Mouse (Mus musculus) liver, embryonic 13.5 days (tissue): ENCODE data around the gene Fgfr2. TPM values are rescaled to one million over a fixed set of nuclear protein-coding genes. Genes with fewer than 3 reads are reported as not detected.

Experiments used
- ATAC-seq: fragments of 200-750 bp; cut with Nextera tagmentation; 2 replicates; pipeline ENCODE4 v1.8.0; 2017; ENCODE audit warnings: low read depth, mild to moderate bottlenecking, moderate number of reproducible peaks, moderate library complexity
- DNase-seq: peaks from one replicate; pipeline ENCODE4 v3.0.0; 2022
- H3K27ac ChIP-seq: fragments of 300-500 bp; sonication (generic); 2 replicates; pipeline ENCODE4 v1.5.1; 2015; ENCODE audit warnings: moderate library complexity, mild to moderate bottlenecking, inconsistent platforms
- H3K27me3 ChIP-seq: fragments of 300-500 bp; sonication (generic); 2 replicates; pipeline ENCODE4 v1.6.1; 2015; ENCODE audit warnings: mild to moderate bottlenecking, inconsistent platforms
- H3K36me3 ChIP-seq: fragments of 300-500 bp; sonication (generic); 2 replicates; pipeline ENCODE4 v1.6.1; 2015; ENCODE audit warnings: mild to moderate bottlenecking, inconsistent platforms
- H3K4me1 ChIP-seq: fragments of 300-500 bp; sonication (generic); replicated peaks from 2 replicates; pipeline ENCODE4 v1.6.1; 2015; ENCODE audit warnings: inconsistent platforms
- H3K4me2 ChIP-seq: fragments of 300-500 bp; sonication (generic); 2 replicates; pipeline ENCODE4 v1.6.1; 2015; ENCODE audit warnings: inconsistent platforms, mild to moderate bottlenecking, moderate library complexity
- H3K4me3 ChIP-seq: fragments of 300-500 bp; sonication (generic); replicated peaks from 2 replicates; pipeline ENCODE4 v1.5.1; 2015; ENCODE audit warnings: mild to moderate bottlenecking, inconsistent platforms
- H3K9ac ChIP-seq: fragments of 300-500 bp; sonication (generic); 2 replicates; pipeline ENCODE4 v1.6.1; 2015; ENCODE audit warnings: mild to moderate bottlenecking, inconsistent platforms
- H3K9me3 ChIP-seq: fragments of 300-500 bp; sonication (generic); replicated peaks from 2 replicates; pipeline ENCODE4 v1.6.1; 2016; ENCODE audit warnings: inconsistent platforms
- WGBS: fragments of 180-500 bp; shearing (Covaris S2); methylation state at CpG from one replicate; pipeline ENCODE4 v1.1.7; 2015; ENCODE audit not compliant: insufficient replicate concordance; 5-methylcytosine and 5-hydroxymethylcytosine counted together
- polyA plus RNA-seq: library from polyadenylated mRNA; unstranded; fragments of >200 nt; fragmentation: Nextera tagmentation; extraction: Ambion mirVana; gene quantifications from 2 replicates; pipeline ENCODE4 v1.2.1, GENCODE M21; 2015

The Fgfr2 gene
- polyA plus RNA-seq, 1 experiment from 2014 or later = 8.9 TPM

DNA sequence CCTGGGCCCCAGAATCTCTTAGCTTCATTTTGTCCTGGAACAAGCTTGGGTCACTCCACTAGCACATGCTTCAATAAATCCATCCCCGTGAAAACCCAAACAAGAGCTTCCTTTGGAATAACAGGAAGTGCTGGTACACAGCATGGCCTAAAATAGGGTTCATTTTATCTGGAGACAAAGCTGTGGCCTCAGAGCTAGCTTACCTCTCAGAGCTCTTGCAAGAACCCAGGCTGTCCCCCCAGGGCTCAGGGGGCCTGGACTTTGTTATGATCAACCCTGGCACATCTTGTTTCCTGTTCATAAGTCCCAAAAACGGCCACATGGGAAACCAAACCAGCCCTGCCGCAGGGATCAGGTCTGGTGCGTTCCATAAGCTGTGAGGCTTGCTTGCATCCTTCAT lies 85.5 kb downstream of the Fgfr2 start:
- 58% methylated on average over 4 of the region's 4 CpGs for WGBS
- Histone ChIP-seq H3K4me2 (no peak overlapping the region), H3K9me3 (no peaks in the 10 kb centered on the region), H3K27ac (no peak overlapping the region), H3K9ac (no peak overlapping the region), H3K4me3 (no peak overlapping the region), H3K27me3 (no peaks in the 10 kb centered on the region), H3K36me3 (no peaks in the 10 kb centered on the region), H3K4me1 (peaks cover 32% of the 10 kb centered on the region)
- DNase-seq = no peak
- no peak for ATAC-seq

DNA sequence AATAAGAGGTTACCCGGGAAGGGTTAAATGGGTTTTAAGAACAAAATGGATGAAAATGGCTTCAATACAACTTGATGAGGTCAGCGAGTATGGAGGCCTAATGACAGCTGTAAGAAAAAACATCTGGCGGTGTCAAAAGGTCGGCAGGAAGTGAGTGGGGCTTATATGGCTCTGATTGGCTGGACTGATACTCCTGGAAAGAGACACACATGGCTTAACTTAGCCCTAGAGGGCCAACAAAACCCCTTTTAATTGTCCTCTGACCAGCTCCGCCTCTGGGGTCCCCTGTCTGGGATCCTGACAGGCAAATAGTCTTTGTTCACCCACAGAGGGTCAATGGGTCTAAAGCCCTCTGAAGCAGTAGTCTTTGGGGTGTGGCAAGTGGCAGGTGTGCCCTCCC lies 85.9 kb downstream of the Fgfr2 start:
- Histone ChIP-seq H3K4me2 (no peak overlapping the region), H3K36me3 (no peaks in the 10 kb centered on the region), H3K4me3 (no peak overlapping the region), H3K9ac (no peak overlapping the region), H3K27me3 (no peaks in the 10 kb centered on the region), H3K27ac (no peak overlapping the region), H3K9me3 (no peaks in the 10 kb centered on the region), H3K4me1 (peaks cover 29% of the 10 kb centered on the region)
- DNase-seq (no peak), ATAC-seq (no peak)
- WGBS = 70% methylated on average over 5 of the region's 5 CpGs

DNA sequence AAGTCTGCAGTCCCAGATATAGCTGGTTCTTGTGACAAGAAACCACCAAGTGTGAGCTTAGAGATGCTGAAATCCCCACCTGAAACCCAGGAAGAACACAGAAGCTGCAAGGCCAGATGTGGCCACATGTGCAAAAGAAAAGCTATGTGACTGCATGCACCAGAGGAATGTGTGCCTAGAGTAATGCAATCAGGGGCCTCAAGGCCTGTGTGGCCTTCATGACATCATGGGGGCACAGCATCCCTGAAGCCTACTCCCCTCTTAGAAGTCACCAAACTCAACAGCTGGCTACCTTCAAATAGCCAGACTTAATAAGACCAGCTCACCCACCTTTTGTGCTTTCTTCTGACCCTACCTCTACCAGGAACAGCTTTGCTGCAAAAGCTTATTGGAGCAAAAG lies 87.2 kb downstream of the Fgfr2 start:
- H3K36me3 ChIP-seq = no peaks in the 10 kb centered on the region
- no peak overlapping the region for H3K9ac ChIP-seq
- H3K4me2 ChIP-seq = no peak overlapping the region
- DNase-seq (no peak), ATAC-seq (no peak)
- H3K9me3 ChIP-seq = no peaks in the 10 kb centered on the region
- H3K27ac ChIP-seq = no peak overlapping the region
- no peaks in the 10 kb centered on the region for H3K27me3 ChIP-seq
- peaks cover 17% of the 10 kb centered on the region for H3K4me1 ChIP-seq
- H3K4me3 ChIP-seq = no peak overlapping the region

DNA sequence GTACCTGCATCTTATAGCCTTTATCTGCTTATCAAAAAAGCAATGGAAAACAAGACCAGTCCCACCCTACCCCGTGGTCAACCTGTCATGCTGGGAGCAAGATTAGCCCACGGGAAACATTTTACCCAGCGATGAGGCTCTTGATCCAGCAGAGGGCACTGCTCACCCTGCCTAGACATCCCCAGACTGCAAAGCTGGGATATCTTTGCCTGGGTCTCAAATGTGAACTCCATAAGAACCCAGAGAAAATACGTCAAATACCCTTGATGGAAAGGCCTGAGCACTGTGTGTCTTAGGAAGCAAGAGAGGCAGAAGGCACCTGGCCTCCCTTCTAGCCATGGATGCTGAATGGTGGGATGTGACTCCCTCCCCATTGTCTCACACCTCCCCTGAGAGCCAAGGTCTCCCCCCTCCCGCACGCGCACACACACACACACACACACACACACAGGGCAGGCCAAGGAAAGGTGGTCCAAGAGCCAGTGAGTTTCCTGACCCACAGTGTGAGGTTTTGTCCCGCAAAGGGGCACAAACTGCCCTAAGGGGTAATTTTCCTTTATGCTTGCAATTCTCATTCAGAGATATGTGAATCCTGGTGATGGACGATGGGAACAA lies 90.5 kb downstream of the Fgfr2 start:
- no peak overlapping the region for H3K4me3 ChIP-seq
- H3K4me1 ChIP-seq = peaks cover 29% of the 10 kb centered on the region
- H3K9me3 ChIP-seq = no peaks in the 10 kb centered on the region
- no peak overlapping the region for H3K4me2 ChIP-seq
- H3K36me3 ChIP-seq = no peaks in the 10 kb centered on the region
- no peak overlapping the region for H3K9ac ChIP-seq
- H3K27me3 ChIP-seq = no peaks in the 10 kb centered on the region
- peak; percentile 10 for DNase-seq
- no peak overlapping the region for H3K27ac ChIP-seq
- WGBS = 51% methylated on average over 9 of the region's 9 CpGs
- no peak for ATAC-seq

DNA sequence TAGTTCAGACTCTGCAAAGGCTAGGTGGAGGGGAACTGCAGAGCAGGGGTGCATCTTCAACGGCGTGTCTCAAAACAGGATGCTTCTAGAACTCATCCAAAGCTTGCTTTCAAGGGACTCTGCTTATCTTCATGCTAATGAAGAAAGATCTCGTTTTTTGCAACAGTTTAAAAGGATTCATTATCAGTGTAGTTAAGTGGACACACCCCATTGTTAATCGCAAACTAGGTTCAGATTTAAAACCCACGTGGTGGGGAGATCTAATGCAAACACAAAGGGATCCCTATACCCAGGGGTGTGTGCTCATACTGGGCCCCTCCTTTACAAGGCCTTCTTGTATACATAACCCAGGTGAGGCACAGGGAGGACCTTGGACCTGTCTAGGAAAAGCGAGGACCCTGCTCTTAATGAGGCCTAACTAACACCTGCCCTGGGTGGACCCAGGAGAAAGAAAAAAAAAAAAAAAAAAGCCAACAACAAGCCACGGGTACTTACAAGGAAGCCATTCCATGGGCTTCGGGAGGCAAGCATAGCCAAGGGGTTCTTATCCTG lies 93.6 kb downstream of the Fgfr2 start:
- no peak for DNase-seq
- ATAC-seq = no peak
- Histone ChIP-seq H3K27ac (no peak overlapping the region), H3K27me3 (no peaks in the 10 kb centered on the region), H3K9me3 (no peaks in the 10 kb centered on the region), H3K9ac (no peak overlapping the region), H3K4me1 (peaks cover 34% of the 10 kb centered on the region), H3K4me3 (no peak overlapping the region), H3K36me3 (no peaks in the 10 kb centered on the region), H3K4me2 (no peak overlapping the region)
- 41% methylated on average over 8 of the region's 8 CpGs for WGBS

DNA sequence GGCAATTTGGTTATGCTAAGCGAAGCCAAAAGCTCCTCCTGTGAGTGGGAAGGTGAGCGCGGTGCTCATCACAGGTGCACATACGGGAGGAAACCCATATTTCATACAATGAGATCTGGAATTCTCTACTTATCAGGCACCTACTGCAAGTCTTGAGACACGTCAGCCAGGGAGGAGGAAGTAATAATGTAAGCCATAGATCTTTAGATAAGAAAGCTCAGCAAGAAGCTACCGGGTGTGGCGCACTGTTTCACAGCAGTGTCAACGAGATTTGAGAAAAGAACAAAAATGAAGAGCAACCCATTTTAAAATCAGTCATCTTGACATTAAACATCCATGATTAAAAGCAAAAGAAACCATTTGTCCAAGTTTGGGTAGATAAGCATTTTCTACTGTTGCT lies 94.1 kb downstream of the Fgfr2 start:
- Histone ChIP-seq H3K36me3 (no peaks in the 10 kb centered on the region), H3K4me2 (no peak overlapping the region), H3K4me1 (peaks cover 34% of the 10 kb centered on the region), H3K4me3 (no peak overlapping the region), H3K27ac (no peak overlapping the region), H3K27me3 (no peaks in the 10 kb centered on the region), H3K9me3 (no peaks in the 10 kb centered on the region), H3K9ac (no peak overlapping the region)
- 54% methylated on average over 8 of the region's 8 CpGs for WGBS
- DNase-seq (no peak), ATAC-seq (no peak)

DNA sequence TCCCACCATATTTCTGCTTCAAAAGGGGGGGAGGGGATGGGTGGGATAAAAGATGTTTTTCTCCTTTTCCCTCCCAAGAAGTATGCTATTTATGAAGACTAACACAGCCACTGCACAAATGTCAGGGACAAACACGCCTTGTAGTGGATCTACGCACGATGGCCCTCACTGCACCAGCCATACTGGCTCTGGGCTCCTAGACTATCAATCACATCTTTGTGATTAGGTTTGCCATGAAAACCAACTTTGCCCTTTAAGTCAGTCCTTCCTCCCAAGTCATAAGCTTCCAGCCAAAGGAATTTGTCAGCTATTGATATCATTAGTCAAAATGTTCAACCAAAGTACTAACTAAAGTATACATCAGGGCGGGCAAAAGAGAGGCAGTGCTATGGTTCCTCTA lies 95.2 kb downstream of the Fgfr2 start:
- no peak overlapping the region for H3K27ac ChIP-seq
- no peak overlapping the region for H3K4me2 ChIP-seq
- no peaks in the 10 kb centered on the region for H3K27me3 ChIP-seq
- no peak overlapping the region for H3K4me3 ChIP-seq
- H3K9ac ChIP-seq = no peak overlapping the region
- peaks cover 33% of the 10 kb centered on the region for H3K4me1 ChIP-seq
- H3K36me3 ChIP-seq = no peaks in the 10 kb centered on the region
- no peaks in the 10 kb centered on the region for H3K9me3 ChIP-seq
- DNase-seq (no peak), ATAC-seq (no peak)
- 83% methylated on average over 4 of the region's 4 CpGs for WGBS

DNA sequence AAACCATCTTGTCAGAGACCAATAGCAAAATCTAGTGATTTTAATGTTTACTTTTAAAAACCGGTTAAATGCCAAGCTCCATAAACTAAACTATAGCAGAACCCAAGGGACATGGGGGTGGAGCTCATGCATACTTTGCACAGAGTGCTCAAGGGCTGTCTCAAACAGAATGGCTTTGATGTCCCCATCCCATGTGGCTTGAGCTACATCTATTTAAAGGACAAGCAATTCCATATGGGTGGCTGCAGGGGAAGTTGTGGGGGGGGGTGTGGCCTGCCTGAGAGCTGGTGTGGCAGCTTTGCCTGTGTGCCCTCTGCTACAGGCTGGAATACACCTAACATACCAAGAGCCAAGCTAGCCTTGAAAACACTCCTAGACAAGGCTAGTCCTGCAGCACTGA lies 98.5 kb downstream of the Fgfr2 start:
- 80% methylated on average over 1 of the region's 1 CpGs for WGBS
- Histone ChIP-seq H3K4me1 (peaks cover 28% of the 10 kb centered on the region), H3K9ac (no peak overlapping the region), H3K27ac (no peak overlapping the region), H3K36me3 (no peaks in the 10 kb centered on the region), H3K4me3 (no peak overlapping the region), H3K4me2 (no peak overlapping the region), H3K27me3 (no peaks in the 10 kb centered on the region), H3K9me3 (no peaks in the 10 kb centered on the region)
- DNase-seq (no peak), ATAC-seq (no peak)

DNA sequence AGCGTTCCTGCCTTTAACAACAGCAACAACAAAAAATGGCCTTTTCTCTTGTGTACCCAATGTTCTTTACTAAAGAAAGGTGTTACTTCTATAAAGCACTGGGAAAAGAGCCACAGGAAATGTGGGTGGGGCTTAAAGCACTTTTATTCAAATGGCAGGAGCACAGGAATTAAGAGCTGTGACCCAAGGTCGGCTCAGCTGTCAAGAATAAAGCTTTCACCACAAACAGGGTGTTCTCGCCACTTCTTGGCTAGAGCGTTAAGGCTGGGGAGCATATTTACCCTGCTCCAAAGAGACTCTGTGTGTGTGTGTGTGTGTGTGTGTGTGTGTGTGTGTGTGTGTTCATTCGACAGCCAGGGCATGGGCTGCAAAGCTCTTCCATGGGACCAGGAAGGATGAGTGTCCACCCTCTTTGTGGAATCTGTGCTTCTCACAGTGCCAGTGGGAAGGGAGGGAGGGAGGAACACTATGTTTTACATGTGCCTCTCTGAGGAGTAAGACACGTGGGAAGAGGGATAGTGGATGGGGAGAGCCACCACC lies 103.6 kb downstream of the Fgfr2 start:
- Histone ChIP-seq H3K27me3 (no peaks in the 10 kb centered on the region), H3K27ac (no peak overlapping the region), H3K36me3 (no peaks in the 10 kb centered on the region), H3K4me2 (no peak overlapping the region), H3K4me3 (no peak overlapping the region), H3K4me1 (no peaks in the 10 kb centered on the region), H3K9me3 (no peaks in the 10 kb centered on the region), H3K9ac (no peak overlapping the region)
- no peak for ATAC-seq
- WGBS = 54% methylated on average over 6 of the region's 6 CpGs
- no peak for DNase-seq

DNA sequence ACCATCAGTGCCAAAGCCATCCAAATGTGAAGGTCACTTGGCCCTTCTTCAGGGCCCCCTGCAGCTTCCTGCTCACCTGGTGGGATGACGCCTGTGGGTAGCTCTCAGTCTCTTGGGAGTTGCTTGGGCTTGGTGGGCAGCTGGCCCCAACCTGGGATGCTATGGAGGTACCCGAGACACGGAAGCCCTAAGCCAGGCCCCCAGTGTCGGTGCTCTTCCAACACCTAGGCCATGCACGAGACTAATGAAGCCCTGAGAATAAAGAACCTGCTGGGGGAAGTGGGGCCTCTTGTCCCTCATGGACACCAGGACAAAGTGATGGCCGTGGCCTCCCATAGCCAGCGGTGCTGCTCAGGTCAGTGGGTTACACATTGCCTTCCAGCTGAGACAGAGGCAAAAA lies 104.2 kb downstream of the Fgfr2 start:
- no peak overlapping the region for H3K27ac ChIP-seq
- H3K4me3 ChIP-seq = no peak overlapping the region
- ATAC-seq (no peak), DNase-seq (no peak)
- H3K4me1 ChIP-seq = no peaks in the 10 kb centered on the region
- no peak overlapping the region for H3K4me2 ChIP-seq
- 66% methylated on average over 7 of the region's 7 CpGs for WGBS
- H3K36me3 ChIP-seq = no peaks in the 10 kb centered on the region
- no peaks in the 10 kb centered on the region for H3K27me3 ChIP-seq
- H3K9me3 ChIP-seq = no peaks in the 10 kb centered on the region
- no peak overlapping the region for H3K9ac ChIP-seq

DNA sequence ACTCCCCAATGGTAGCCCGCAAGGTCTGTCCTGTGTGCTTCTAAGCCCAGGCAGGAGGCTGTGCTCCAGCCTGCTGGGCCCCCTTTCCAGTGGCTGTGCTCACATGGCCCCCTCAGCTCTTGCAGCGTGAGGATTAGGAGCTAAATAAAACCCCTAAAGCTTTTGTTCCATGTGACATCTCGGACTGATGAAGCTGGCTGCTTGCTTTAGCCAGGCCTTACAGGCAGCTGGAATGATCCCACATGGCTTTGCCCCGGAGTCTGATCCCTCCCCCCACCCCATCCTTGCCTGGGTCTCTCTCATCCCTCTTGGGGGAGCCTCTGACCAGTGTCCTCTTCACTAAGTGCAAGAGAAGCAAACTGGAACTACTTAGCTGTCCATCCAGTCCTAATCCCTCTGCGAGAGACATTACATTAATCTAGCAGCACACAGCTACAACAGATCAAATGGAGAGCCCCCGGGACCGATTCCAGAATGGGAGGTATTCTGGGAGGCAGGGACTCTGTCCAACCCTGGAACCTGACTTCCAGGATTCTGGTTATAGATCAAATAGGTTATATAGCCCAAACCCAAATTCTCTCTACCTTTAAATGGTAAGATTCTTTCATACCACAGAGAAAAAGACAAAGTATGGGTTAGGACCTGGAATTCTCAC lies 107.6 kb downstream of the Fgfr2 start:
- no peak for DNase-seq
- ATAC-seq = no peak
- Histone ChIP-seq H3K27ac (no peak overlapping the region), H3K36me3 (no peaks in the 10 kb centered on the region), H3K27me3 (no peaks in the 10 kb centered on the region), H3K9me3 (no peaks in the 10 kb centered on the region), H3K4me1 (peaks cover 3% of the 10 kb centered on the region; the same call in 1 of the 2 replicates), H3K4me3 (no peak overlapping the region), H3K4me2 (no peak overlapping the region), H3K9ac (no peak overlapping the region)
- WGBS = 71% methylated on average over 7 of the region's 7 CpGs

DNA sequence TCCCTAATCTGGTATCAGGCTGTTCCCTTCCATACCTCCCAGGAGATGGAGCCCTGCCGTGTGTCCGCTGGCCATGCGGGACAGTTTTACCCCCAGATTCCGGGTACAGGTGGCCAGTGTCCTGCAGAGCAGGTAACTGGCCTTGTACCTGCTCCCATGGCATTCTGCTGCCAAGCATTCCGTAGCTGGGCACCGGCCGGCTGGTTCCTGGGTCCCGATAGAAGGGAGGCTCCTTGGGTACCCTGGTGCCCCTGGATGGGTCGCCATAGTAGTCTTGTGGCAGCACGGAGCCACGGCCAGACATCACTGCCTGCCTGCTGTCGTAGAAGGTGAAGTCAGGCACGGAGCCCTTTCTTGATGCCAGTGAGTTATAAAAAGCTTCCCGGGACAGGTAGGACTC lies 108.5 kb downstream of the Fgfr2 start:
- H3K9ac ChIP-seq = no peak overlapping the region
- H3K4me3 ChIP-seq = no peak overlapping the region
- no peak overlapping the region for H3K27ac ChIP-seq
- DNase-seq = no peak
- no peak overlapping the region for H3K4me2 ChIP-seq
- H3K4me1 ChIP-seq = peaks cover 3% of the 10 kb centered on the region; the same call in 1 of the 2 replicates
- WGBS = 83% methylated on average over 14 of the region's 14 CpGs
- ATAC-seq = no peak
- H3K27me3 ChIP-seq = no peaks in the 10 kb centered on the region
- no peaks in the 10 kb centered on the region for H3K9me3 ChIP-seq
- H3K36me3 ChIP-seq = 0 out of 2 replicates have a peak, but pooled peaks cover 4% of the 10 kb centered on the region
